Mouse (Mus musculus) adrenal gland, postnatal 25 days (tissue): ENCODE data around the gene Slc38a4. TPM values are rescaled to one million over a fixed set of nuclear protein-coding genes. Genes with fewer than 3 reads are reported as not detected.

Experiments used
- DNase-seq: peaks from one replicate; pipeline ENCODE4 v3.0.0; 2021; ENCODE audit warnings: mixed read lengths
- total RNA-seq: library from RNA; stranded (reverse); gene quantifications from 2 replicates; pipeline ENCODE4 v1.2.3, GENCODE M21; 2021

Slc38a4 gene
- total RNA-seq, 1 experiment from 2014 or later = 5.6 TPM

GRCm38 (mm10) chr15:97054767-97055489 is 828 bp downstream of the Slc38a4 start:
- DNase-seq = no peak

GRCm38 (mm10) chr15:97054131-97054530 is 1.6 kb downstream of the Slc38a4 start:
- no peak for DNase-seq

- DNase-seq = no peak
Observed at GRCm38 (mm10) chr15:97050436-97050835, 5.3 kb downstream of the Slc38a4 start.

- no peak for DNase-seq
Observed at GRCm38 (mm10) chr15:97050011-97050410, 5.7 kb downstream of the Slc38a4 start.

- DNase-seq = no peak
Observed at GRCm38 (mm10) chr15:97049281-97049841, 6.4 kb downstream of the Slc38a4 start.

GRCm38 (mm10) chr15:97048267-97048666 is 7.5 kb downstream of the Slc38a4 start:
- no peak for DNase-seq

- no peak for DNase-seq
Observed at GRCm38 (mm10) chr15:97043921-97044320, 11.8 kb downstream of the Slc38a4 start.

- no peak for DNase-seq
Observed at GRCm38 (mm10) chr15:97042001-97042491, 13.7 kb downstream of the Slc38a4 start.

- no peak for DNase-seq
Observed at GRCm38 (mm10) chr15:97041182-97041581, 14.6 kb downstream of the Slc38a4 start.

GRCm38 (mm10) chr15:97037710-97038109 is 18.0 kb downstream of the Slc38a4 start:
- DNase-seq = no peak

GRCm38 (mm10) chr15:97035892-97036291 is 19.9 kb downstream of the Slc38a4 start:
- DNase-seq = no peak

- DNase-seq = no peak
Observed at GRCm38 (mm10) chr15:97033485-97033991, 22.2 kb downstream of the Slc38a4 start.

- DNase-seq = no peak
Observed at GRCm38 (mm10) chr15:97031886-97032285, 23.9 kb downstream of the Slc38a4 start.

GRCm38 (mm10) chr15:97030984-97031492 is 24.7 kb downstream of the Slc38a4 start:
- no peak for DNase-seq

GRCm38 (mm10) chr15:97030136-97030535 is 25.6 kb downstream of the Slc38a4 start:
- no peak for DNase-seq

GRCm38 (mm10) chr15:97029064-97029791 is 26.5 kb downstream of the Slc38a4 start:
- no peak for DNase-seq

- DNase-seq = no peak
Observed at GRCm38 (mm10) chr15:97028651-97029050, 27.1 kb downstream of the Slc38a4 start.

GRCm38 (mm10) chr15:97028046-97028634 is 27.6 kb downstream of the Slc38a4 start:
- no peak for DNase-seq

GRCm38 (mm10) chr15:97026670-97027069 is 29.1 kb downstream of the Slc38a4 start:
- no peak for DNase-seq

- no peak for DNase-seq
Observed at GRCm38 (mm10) chr15:97022764-97023163, 33.0 kb downstream of the Slc38a4 start.

GRCm38 (mm10) chr15:97022213-97022612 is 33.5 kb downstream of the Slc38a4 start:
- DNase-seq = no peak

- no peak for DNase-seq
Observed at GRCm38 (mm10) chr15:97020221-97020620, 35.5 kb downstream of the Slc38a4 start.
